ENCODE assay signal across 27 mouse cellular contexts in genomic region chr13:39997901-39998300, GRCm38 (mm10).
DNase-seq lines count a peak whose midpoint lies in the region; ATAC-seq and TF ChIP-seq lines count a peak whose summit lies in the region.
"Had no signal": no experiment of that assay in that cellular context is flagged by ENCODE, and none has a peak within 500 bp of the region (broad histone marks: within the 10 kb centered on the region; RNA-seq: fewer than 3 reads in every experiment).

No protein-coding gene starts in this region.

- H3K36me3 ChIP-seq in CH12.LX (replicated peaks in 1 of 2; ENCODE audit: control insufficient read depth in 1 of 2, insufficient read depth in 1 of 2, low read length in 1 of 2) = no peaks in the 10 kb centered on the region
- H3K36me3 ChIP-seq in embryonic facial prominence, embryonic 14.5 days (ENCODE audit: control insufficient read depth, insufficient read depth, low read length) = no peaks in the 10 kb centered on the region
- H3K36me3 ChIP-seq in limb, embryonic 11.5 days (ENCODE audit: control insufficient read depth, insufficient read depth, low read length) = no peaks in the 10 kb centered on the region
- H3K36me3 ChIP-seq: embryonic facial prominence, embryonic 15.5 days; G1E; heart, embryonic 12.5 days; heart, embryonic 15.5 days; hindbrain, embryonic 10.5 days; hindbrain, embryonic 13.5 days; intestine, embryonic 15.5 days had no signal

- 32% methylated on average over 4 of the region's 4 CpGs for WGBS in embryonic facial prominence, embryonic 14.5 days
- 21% methylated on average over 4 of the region's 4 CpGs for WGBS in limb, embryonic 11.5 days

- TF ChIP-seq EP300 in CH12.LX (IDR thresholded peaks at IDR 0.05; ENCODE audit: low read length) = no peak

- in situ Hi-C loops in CH12.LX (cut with MboI; ENCODE audit: low pct_ligation_motif_present, low pct_unique_long_range_greater_than_20kb, low sequenced_read_pairs) = no loop called here

- intact Hi-C loops in left cerebral cortex, adult 2 months (cut with DNase I) = no loop called here

- no peak for ATAC-seq in embryonic facial prominence, embryonic 14.5 days (ENCODE audit: low read depth)
- ATAC-seq in limb, embryonic 11.5 days (ENCODE audit: insufficient number of reproducible peaks, low FRiP score, low TSS enrichment, low read depth) = no peak
- ATAC-seq: forebrain, embryonic 14.5 days; forebrain, postnatal 0 days; hindbrain, embryonic 16.5 days; intestine, embryonic 15.5 days; Patski had no signal

- H3K4me1 ChIP-seq in CH12.LX (ENCODE audit: control insufficient read depth in 1 of 2, insufficient read depth in 2 of 2) = peaks cover 0 to 8% of the 10 kb centered on the region in 2 experiments; a peak in 2 of 4 replicates
- H3K4me1 ChIP-seq in embryonic facial prominence, embryonic 14.5 days (ENCODE audit: control insufficient read depth, insufficient read depth, low read length) = no peaks in the 10 kb centered on the region
- no peaks in the 10 kb centered on the region for H3K4me1 ChIP-seq in limb, embryonic 11.5 days (ENCODE audit: control insufficient read depth, insufficient read depth, low read length)
- H3K4me1 ChIP-seq: embryonic facial prominence, embryonic 15.5 days; heart, embryonic 12.5 days; heart, embryonic 15.5 days; hindbrain, embryonic 10.5 days; hindbrain, embryonic 13.5 days; intestine, embryonic 15.5 days had no signal

- no peaks in the 10 kb centered on the region for H3K79me2 ChIP-seq in CH12.LX (replicated peaks; ENCODE audit: control insufficient read depth, extremely low read depth, insufficient read depth, poor library complexity, severe bottlenecking)

- H3K9me3 ChIP-seq in CH12.LX (replicated peaks; ENCODE audit: low read length) = no peaks in the 10 kb centered on the region
- H3K9me3 ChIP-seq in embryonic facial prominence, embryonic 14.5 days (ENCODE audit: control insufficient read depth, low read length) = peaks cover 3% of the 10 kb centered on the region; the same call in 1 of the 2 replicates
- H3K9me3 ChIP-seq in limb, embryonic 11.5 days (ENCODE audit: control insufficient read depth, low read length) = no peaks in the 10 kb centered on the region
- H3K9me3 ChIP-seq: embryonic facial prominence, embryonic 15.5 days; heart, embryonic 12.5 days; heart, embryonic 15.5 days; hindbrain, embryonic 10.5 days; hindbrain, embryonic 13.5 days; intestine, embryonic 15.5 days had no signal

- DNase-seq in CH12.LX (ENCODE audit: extremely low read depth) = peak; percentile 2
- DNase-seq in embryo, embryonic 11 days = peak; percentile 34
- peak; percentile 26 for DNase-seq in embryonic facial prominence, embryonic 14.5 days (ENCODE audit: low spot score)
- DNase-seq in limb, embryonic 11.5 days (ENCODE audit: low spot score) = peak; percentile 41
- DNase-seq in retina, embryonic 14.5 days (ENCODE audit: low spot score) = no peak
- DNase-seq in lung, postnatal 4 days = no peak
- no peak for DNase-seq in left cerebral cortex, adult 2 months (ENCODE audit: extremely low spot score in 1 of 2, low spot score in 2 of 2)
- DNase-seq: adrenal gland, postnatal 10 days; adrenal gland, postnatal 36 days; cerebellum, adult 18-20 months; cerebellum, adult 9-10 months; cerebellum, postnatal 14 days; forebrain, postnatal 0 days; gastrocnemius, postnatal 25 days; heart, adult 18-20 months; heart, postnatal 10 days; heart, postnatal 36 days had no signal

- no peak overlapping the region for H3K9ac ChIP-seq in CH12.LX (ENCODE audit: insufficient read depth, low read depth)
- H3K9ac ChIP-seq in embryonic facial prominence, embryonic 14.5 days (ENCODE audit: low read depth, low read length) = no peak overlapping the region
- H3K9ac ChIP-seq in limb, embryonic 11.5 days (ENCODE audit: low read length) = no peak overlapping the region
- H3K9ac ChIP-seq: embryonic facial prominence, embryonic 15.5 days; forebrain, postnatal 0 days; heart, embryonic 12.5 days; heart, embryonic 15.5 days; hindbrain, embryonic 13.5 days; intestine, embryonic 15.5 days had no signal

- no peaks in the 10 kb centered on the region for H3K27me3 ChIP-seq in CH12.LX (replicated peaks)
- no peaks in the 10 kb centered on the region for H3K27me3 ChIP-seq in embryonic facial prominence, embryonic 14.5 days (replicated peaks; ENCODE audit: control insufficient read depth, insufficient read depth, low read length)
- no peaks in the 10 kb centered on the region for H3K27me3 ChIP-seq in limb, embryonic 11.5 days (ENCODE audit: control insufficient read depth, insufficient read depth, low read length)
- H3K27me3 ChIP-seq: embryonic facial prominence, embryonic 15.5 days; heart, embryonic 12.5 days; heart, embryonic 15.5 days; hindbrain, embryonic 13.5 days; intestine, embryonic 15.5 days had no signal

- no peak overlapping the region for H3K27ac ChIP-seq in CH12.LX (ENCODE audit: insufficient read depth, low read depth)
- H3K27ac ChIP-seq in embryonic facial prominence, embryonic 14.5 days (replicated peaks; ENCODE audit: low read depth, low read length) = no peak overlapping the region
- no peak overlapping the region for H3K27ac ChIP-seq in limb, embryonic 11.5 days (replicated peaks; ENCODE audit: low read depth, low read length)
- no peak overlapping the region for H3K27ac ChIP-seq in left cerebral cortex, adult 2 months
- H3K27ac ChIP-seq: embryonic facial prominence, embryonic 15.5 days; heart, embryonic 15.5 days; hindbrain, embryonic 10.5 days; hindbrain, embryonic 13.5 days; intestine, embryonic 15.5 days had no signal

- no peak overlapping the region for H3K4me3 ChIP-seq in CH12.LX (replicated peaks in 1 of 3; ENCODE audit: low read depth in 2 of 3, low read length in 2 of 3, poor library complexity in 1 of 3)
- no peak overlapping the region for H3K4me3 ChIP-seq in embryonic facial prominence, embryonic 14.5 days (ENCODE audit: low read depth, low read length)
- H3K4me3 ChIP-seq in limb, embryonic 11.5 days (ENCODE audit: low read depth, low read length) = no peak overlapping the region
- H3K4me3 ChIP-seq in left cerebral cortex, adult 2 months = no peak overlapping the region
- H3K4me3 ChIP-seq: embryonic facial prominence, embryonic 15.5 days; heart, embryonic 12.5 days; heart, embryonic 15.5 days; hindbrain, embryonic 10.5 days; hindbrain, embryonic 13.5 days; intestine, embryonic 15.5 days had no signal

- TF ChIP-seq CTCF in CH12.LX (conservative IDR thresholded peaks at IDR 0.05 in 1 of 2, IDR thresholded peaks at IDR 0.05 in 1 of 2; ENCODE audit: low read depth in 2 of 2, low read length in 2 of 2) = no peak
- TF ChIP-seq CTCF in left cerebral cortex, adult 2 months (IDR thresholded peaks at IDR 0.05) = no peak

- TF ChIP-seq RAD21 in CH12.LX (IDR thresholded peaks at IDR 0.05; ENCODE audit: low read depth, low read length) = no peak

- no peak overlapping the region for H3K4me2 ChIP-seq in CH12.LX (ENCODE audit: insufficient read depth, low read depth, poor library complexity, severe bottlenecking)
- no peak overlapping the region for H3K4me2 ChIP-seq in embryonic facial prominence, embryonic 14.5 days (ENCODE audit: low read depth, low read length)
- H3K4me2 ChIP-seq in limb, embryonic 11.5 days (ENCODE audit: low read depth, severe bottlenecking) = no peak overlapping the region
- H3K4me2 ChIP-seq: embryonic facial prominence, embryonic 15.5 days; heart, embryonic 12.5 days; heart, embryonic 15.5 days; hindbrain, embryonic 13.5 days; intestine, embryonic 15.5 days had no signal

- dilution Hi-C loops in CH12.LX (cut with MboI; ENCODE audit: extremely low pct_ligation_motif_present, extremely low pct_unique_long_range_greater_than_20kb, low sequenced_read_pairs) = no loop called here

- TF ChIP-seq POLR2A in CH12.LX (IDR thresholded peaks at IDR 0.05; ENCODE audit: low read depth, low read length) = no peak

TF ChIP-seq in CH12.LX, 34 proteins besides CTCF, POLR2A, EP300 and RAD21:
- TF ChIP-seq USF1 (IDR thresholded peaks at IDR 0.05; ENCODE audit: low read depth, low read length) (no peak), TBP (conservative IDR thresholded peaks at IDR 0.05; ENCODE audit: low read depth, low read length) (no peak), ELF1 (IDR thresholded peaks at IDR 0.05; ENCODE audit: low read depth, low read length) (no peak), RCOR1 (conservative IDR thresholded peaks at IDR 0.05; ENCODE audit: low read depth, low read length) (no peak), SMC3 (IDR thresholded peaks at IDR 0.05; ENCODE audit: low read depth, low read length) (no peak), CHD2 (IDR thresholded peaks at IDR 0.05; ENCODE audit: low read length) (no peak), KAT2A (IDR thresholded peaks at IDR 0.05; ENCODE audit: insufficient replicate concordance, low read length) (no peak), JUN (IDR thresholded peaks at IDR 0.05; ENCODE audit: insufficient read depth, low read depth, low read length) (no peak), PAX5 (IDR thresholded peaks at IDR 0.05; ENCODE audit: low read length) (no peak), ZMIZ1 (IDR thresholded peaks at IDR 0.05; ENCODE audit: low read depth, low read length) (no peak)
TF ChIP-seq in CH12.LX: peak in this region for 0.

Comparison
In these comparisons a context has a peak if more than half of its experiments do, and no peak if none do; other contexts are left out.
1. DNase-seq: peak in CH12.LX (single experiment), embryo, embryonic 11 days (single experiment), embryonic facial prominence, embryonic 14.5 days (single experiment) and limb, embryonic 11.5 days (single experiment); none in retina, embryonic 14.5 days (single experiment), lung, postnatal 4 days (0 of 2) and left cerebral cortex, adult 2 months (0 of 2).